Mouse (Mus musculus): ENCODE data around the gene Coq8b.

- TF ChIP-seq CTCF (conservative IDR thresholded peaks at IDR 0.05; ENCODE audit: insufficient read depth, insufficient read length, low read depth, low read length) (no peak), POLR2A (IDR thresholded peaks at IDR 0.05; ENCODE audit: low read depth, low read length) (no peak)
Measured at GRCm38 (mm10) chr7:27282225-27282624, 49.4 kb downstream of the Coq8b start.

Measured in kidney, adult 2 months (tissue).